Mouse (Mus musculus): ENCODE results near the gene Gprin1. TPM values are rescaled to one million over a fixed set of nuclear protein-coding genes. Genes with fewer than 3 reads are reported as not detected.

The Gprin1 gene
- polyA plus RNA-seq, 1 experiment from 2014 or later = 0.23 TPM

GRCm38 (mm10) chr13:54758045-54758755 is 8.5 kb upstream of the Gprin1 start:
- WGBS (ENCODE audit: insufficient replicate concordance) = under 1% methylated on average over 43 of the region's 43 CpGs
- Histone ChIP-seq H3K27ac (no peak overlapping the region), H3K9me3 (replicated peaks) (no peaks in the 10 kb centered on the region), H3K4me1 (peaks cover 13% of the 10 kb centered on the region), H3K4me2 (peak overlapping the region; percentile 54), H3K27me3 (replicated peaks) (peaks cover 95% of the 10 kb centered on the region), H3K9ac (no peak overlapping the region), H3K4me3 (peak overlapping the region; percentile 45), H3K36me3 (no peaks in the 10 kb centered on the region)
- ATAC-seq = peak; percentile 61

GRCm38 (mm10) chr13:54757093-54757830 is 7.6 kb upstream of the Gprin1 start:
- ATAC-seq = no peak
- Histone ChIP-seq H3K27me3 (replicated peaks) (peaks cover 94% of the 10 kb centered on the region), H3K4me2 (peak overlapping the region; percentile 54), H3K36me3 (no peaks in the 10 kb centered on the region), H3K4me3 (no peak overlapping the region), H3K9me3 (replicated peaks) (no peaks in the 10 kb centered on the region), H3K4me1 (peaks cover 13% of the 10 kb centered on the region), H3K9ac (no peak overlapping the region), H3K27ac (no peak overlapping the region)
- WGBS (ENCODE audit: insufficient replicate concordance) = 47% methylated on average over 10 of the region's 10 CpGs

DNA sequence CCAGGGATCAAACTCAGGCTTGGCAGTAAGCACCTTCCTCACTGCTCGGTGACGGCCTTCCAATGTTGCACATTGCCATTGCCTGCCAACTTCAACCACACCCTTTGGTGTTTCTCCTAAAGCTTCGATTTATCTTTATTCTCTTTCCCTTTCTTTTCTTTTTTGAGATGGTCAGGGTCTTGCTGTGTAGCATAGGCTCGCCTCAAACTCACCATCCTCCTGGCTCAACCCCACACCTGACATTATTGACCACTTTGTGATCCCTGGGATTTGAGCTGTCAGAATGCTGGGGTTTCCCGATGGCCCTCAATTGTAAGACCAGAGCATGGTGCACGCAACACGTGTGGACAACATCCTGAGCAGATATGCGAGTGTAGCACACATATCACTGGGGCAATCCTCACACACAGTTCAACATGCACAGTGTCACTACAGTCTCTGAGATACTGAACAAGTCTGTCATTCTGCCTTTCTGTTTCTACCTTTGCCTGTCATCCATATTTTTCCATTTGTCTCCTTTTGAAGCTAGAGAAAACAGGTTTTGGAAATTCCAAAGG is 6.6 kb upstream of the Gprin1 start:
- peaks cover 95% of the 10 kb centered on the region for H3K27me3 ChIP-seq (replicated peaks)
- ATAC-seq = no peak

GRCm38 (mm10) chr13:54755201-54755830 is 5.6 kb upstream of the Gprin1 start:
- 15% methylated on average over 9 of the region's 9 CpGs for WGBS (ENCODE audit: insufficient replicate concordance)
- no peaks in the 10 kb centered on the region for H3K36me3 ChIP-seq
- peaks cover 13% of the 10 kb centered on the region for H3K4me1 ChIP-seq
- H3K9me3 ChIP-seq (replicated peaks) = no peaks in the 10 kb centered on the region
- ATAC-seq = no peak
- H3K27me3 ChIP-seq (replicated peaks) = peaks cover 95% of the 10 kb centered on the region
- H3K27ac ChIP-seq = no peak overlapping the region
- no peak overlapping the region for H3K4me3 ChIP-seq
- no peak overlapping the region for H3K4me2 ChIP-seq
- H3K9ac ChIP-seq = no peak overlapping the region

More for the DNA sequence above, 6.6 kb upstream of the Gprin1 start:
- H3K9me3 ChIP-seq (replicated peaks) = no peaks in the 10 kb centered on the region
- no peak overlapping the region for H3K27ac ChIP-seq
- no peak overlapping the region for H3K4me2 ChIP-seq
- H3K9ac ChIP-seq = no peak overlapping the region
- H3K4me3 ChIP-seq = no peak overlapping the region
- H3K36me3 ChIP-seq = no peaks in the 10 kb centered on the region
- 63% methylated on average over 8 of the region's 8 CpGs for WGBS (ENCODE audit: insufficient replicate concordance)
- peaks cover 13% of the 10 kb centered on the region for H3K4me1 ChIP-seq

DNA sequence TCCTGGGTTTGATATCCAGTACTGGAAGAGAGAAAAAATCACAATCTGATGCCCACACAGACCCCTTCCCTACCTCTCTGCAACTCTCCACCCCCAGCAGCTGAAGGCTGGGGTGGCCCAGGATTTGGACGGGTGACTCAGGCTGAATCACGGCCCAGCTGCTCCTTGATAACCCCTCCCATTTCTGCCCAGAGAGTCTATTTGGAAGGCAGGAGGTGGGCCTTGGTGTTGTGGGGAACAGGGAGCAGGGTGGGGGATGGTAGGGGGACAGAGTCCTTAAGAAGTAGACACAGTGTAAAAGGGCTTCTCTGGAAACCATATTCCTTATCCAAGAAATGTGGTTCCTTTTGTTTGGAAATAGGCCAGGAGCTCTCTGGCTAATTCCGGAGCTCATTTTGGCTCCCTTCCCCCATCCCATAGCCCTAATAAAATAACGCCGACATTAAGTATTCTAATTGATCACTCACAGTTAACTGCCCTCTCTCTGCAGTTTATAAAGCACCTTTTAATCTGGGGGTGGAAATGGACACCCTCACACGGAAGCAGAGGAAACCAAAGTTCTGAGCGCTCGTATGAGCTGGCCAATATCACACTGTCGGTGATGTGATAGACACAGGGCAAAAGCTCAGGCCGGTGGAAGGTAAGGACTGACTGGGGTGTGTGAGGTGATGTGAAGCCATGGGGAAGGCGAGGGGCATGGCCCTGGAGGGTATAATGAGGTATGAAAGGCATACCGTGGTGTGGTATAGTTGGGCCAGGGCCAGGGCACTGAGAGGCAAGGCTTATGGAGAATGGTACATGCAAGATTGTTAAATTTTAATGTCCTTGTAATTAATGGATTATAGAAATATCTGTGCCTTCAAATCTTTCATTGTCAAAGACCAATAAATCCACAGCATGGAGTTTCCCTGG is 4.8 kb upstream of the Gprin1 start:
- ATAC-seq = no peak
- Histone ChIP-seq H3K4me1 (peaks cover 21% of the 10 kb centered on the region), H3K4me3 (no peak overlapping the region), H3K9ac (no peak overlapping the region), H3K4me2 (no peak overlapping the region), H3K27me3 (replicated peaks) (peaks cover 95% of the 10 kb centered on the region), H3K36me3 (no peaks in the 10 kb centered on the region), H3K27ac (no peak overlapping the region), H3K9me3 (replicated peaks) (no peaks in the 10 kb centered on the region)
- 34% methylated on average over 12 of the region's 12 CpGs for whole genome bisulfite sequencing (ENCODE audit: insufficient replicate concordance)

- peaks cover 24% of the 10 kb centered on the region for H3K4me1 ChIP-seq
- H3K4me3 ChIP-seq = no peak overlapping the region
- ATAC-seq = no peak
- H3K27me3 ChIP-seq (replicated peaks) = peaks cover 95% of the 10 kb centered on the region
- WGBS (ENCODE audit: insufficient replicate concordance) = 54% methylated on average over 6 of the region's 6 CpGs
- H3K9ac ChIP-seq = no peak overlapping the region
- no peak overlapping the region for H3K4me2 ChIP-seq
- H3K36me3 ChIP-seq = no peaks in the 10 kb centered on the region
- H3K27ac ChIP-seq = no peak overlapping the region
- no peaks in the 10 kb centered on the region for H3K9me3 ChIP-seq (replicated peaks)
Observed at GRCm38 (mm10) chr13:54753733-54754132, 4.1 kb upstream of the Gprin1 start.

DNA sequence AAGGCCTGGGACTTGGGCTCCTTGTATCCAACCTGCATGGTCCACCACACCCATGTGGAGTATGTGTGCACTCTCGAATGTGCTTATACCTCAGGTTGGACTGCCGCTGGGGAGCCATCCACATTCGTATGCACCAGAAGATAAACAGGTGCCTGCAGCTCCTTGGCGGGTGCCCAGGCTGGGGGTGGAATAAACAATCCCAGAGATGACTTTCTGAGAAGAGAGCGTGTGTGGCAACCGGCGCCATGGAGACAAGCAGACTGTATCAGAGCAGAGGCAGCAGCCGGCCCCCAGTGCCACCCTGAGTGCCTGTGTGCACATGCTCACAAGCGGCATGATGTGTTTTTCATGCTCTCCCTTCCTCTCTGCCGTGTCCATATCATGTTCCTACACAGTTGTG is 3.0 kb upstream of the Gprin1 start:
- H3K36me3 ChIP-seq = no peaks in the 10 kb centered on the region
- no peak overlapping the region for H3K4me3 ChIP-seq
- H3K27ac ChIP-seq = no peak overlapping the region
- no peak for ATAC-seq
- H3K4me1 ChIP-seq = peaks cover 14% of the 10 kb centered on the region
- no peak overlapping the region for H3K4me2 ChIP-seq
- H3K27me3 ChIP-seq (replicated peaks) = peaks cover 95% of the 10 kb centered on the region
- H3K9ac ChIP-seq = no peak overlapping the region
- no peaks in the 10 kb centered on the region for H3K9me3 ChIP-seq (replicated peaks)
- 58% methylated on average over 10 of the region's 10 CpGs for WGBS (ENCODE audit: insufficient replicate concordance)

DNA sequence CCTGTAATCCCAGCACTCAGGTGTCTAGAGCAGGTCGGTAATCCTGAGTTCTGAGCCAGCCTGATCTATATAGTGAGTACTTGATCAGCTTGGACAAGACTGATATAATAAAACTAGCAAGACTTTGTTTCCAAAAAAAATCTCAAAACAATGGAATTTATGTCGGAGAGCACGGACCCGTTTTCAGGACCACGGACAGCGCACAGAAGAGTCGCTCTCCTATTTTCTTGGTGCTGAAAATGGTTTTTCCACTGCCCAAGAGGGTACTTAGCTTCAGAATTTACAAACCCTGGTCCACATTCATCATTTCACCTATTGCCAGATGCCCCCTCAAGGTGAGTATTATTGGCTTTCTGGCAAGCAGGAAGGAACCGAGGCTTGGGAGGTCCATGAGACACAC is 1.0 kb upstream of the Gprin1 start:
- Histone ChIP-seq H3K36me3 (no peaks in the 10 kb centered on the region), H3K27me3 (replicated peaks) (peaks cover 92% of the 10 kb centered on the region), H3K27ac (no peak overlapping the region), H3K9ac (no peak overlapping the region), H3K4me2 (no peak overlapping the region), H3K4me1 (peaks cover 12% of the 10 kb centered on the region), H3K4me3 (no peak overlapping the region), H3K9me3 (replicated peaks) (no peaks in the 10 kb centered on the region)
- ATAC-seq = no peak
- 4% methylated on average over 8 of the region's 8 CpGs for WGBS (ENCODE audit: insufficient replicate concordance)

DNA sequence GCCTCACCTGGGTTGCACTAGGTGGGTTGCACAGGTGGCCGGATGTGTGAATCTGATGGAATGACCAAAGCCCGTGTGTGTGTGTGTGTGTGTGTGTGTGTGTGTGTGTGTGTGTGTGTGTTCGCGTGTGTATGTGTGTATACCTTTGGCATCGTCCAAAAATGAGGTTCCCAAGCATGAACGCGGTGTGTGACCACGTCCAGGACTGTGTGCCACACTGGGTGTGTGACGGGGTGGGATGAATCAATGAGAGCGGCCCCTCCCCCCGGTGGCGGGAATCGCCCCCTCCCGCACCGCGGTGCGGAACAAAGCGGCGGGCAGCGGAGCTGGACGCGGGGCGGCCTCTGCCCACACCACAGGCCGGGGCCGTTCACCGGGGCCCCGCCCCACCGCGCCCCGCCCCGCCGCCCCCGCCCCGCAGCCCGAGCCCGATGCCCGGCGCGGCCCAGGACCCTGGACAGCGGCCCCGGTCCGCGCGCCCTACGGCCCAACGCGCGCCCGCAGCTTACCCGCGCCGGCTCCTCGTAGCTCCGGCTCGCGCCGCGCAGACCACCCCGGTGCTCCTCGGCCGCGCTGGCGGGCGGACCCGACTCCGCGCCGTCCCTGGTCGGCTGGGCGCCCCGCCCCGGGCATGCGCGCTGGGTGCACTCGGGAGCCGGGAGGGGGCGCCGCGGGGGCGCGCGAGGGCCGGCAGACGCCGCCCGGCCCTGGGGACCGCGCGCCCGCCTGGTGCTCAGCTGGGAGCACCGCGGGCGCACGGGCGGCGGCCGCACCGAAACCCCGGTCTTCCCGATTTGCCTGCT is 412 bp downstream of the Gprin1 start:
- ATAC-seq = peak; percentile 35; the same call in 1 of the 2 replicates
- 3% methylated on average over 59 of the region's 100 CpGs for WGBS (ENCODE audit: insufficient replicate concordance)
- Histone ChIP-seq H3K4me3 (peak overlapping the region; percentile 58), H3K9ac (no peak overlapping the region), H3K27ac (no peak overlapping the region), H3K4me1 (peaks cover 12% of the 10 kb centered on the region), H3K9me3 (replicated peaks) (no peaks in the 10 kb centered on the region), H3K36me3 (no peaks in the 10 kb centered on the region), H3K27me3 (replicated peaks) (peaks cover 93% of the 10 kb centered on the region), H3K4me2 (peak overlapping the region; percentile 70)

DNA sequence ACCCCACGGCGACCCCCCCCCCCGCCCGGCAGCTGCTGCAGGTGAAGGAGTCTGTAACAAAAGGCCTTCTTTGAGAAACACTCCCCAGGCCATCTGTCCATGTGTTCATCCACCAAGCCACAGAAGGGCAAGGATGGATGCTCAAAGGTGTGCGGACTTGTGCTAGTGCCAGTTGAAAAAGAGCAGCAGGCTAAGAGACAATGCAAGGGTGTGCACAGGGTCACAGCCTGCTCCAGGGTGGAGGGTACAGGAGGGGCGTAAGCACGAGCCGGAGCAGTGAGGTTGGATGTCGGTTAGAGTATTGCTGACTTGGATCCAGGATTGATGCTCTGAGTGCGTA is 983 bp downstream of the Gprin1 start:
- no peak overlapping the region for H3K9ac ChIP-seq
- H3K27me3 ChIP-seq (replicated peaks) = peaks cover 88% of the 10 kb centered on the region
- H3K4me3 ChIP-seq = peak overlapping the region; percentile 58; the same call in 1 of the 2 replicates
- 50% methylated on average over 10 of the region's 10 CpGs for WGBS (ENCODE audit: insufficient replicate concordance)
- peak overlapping the region; percentile 70; the same call in 1 of the 2 replicates for H3K4me2 ChIP-seq
- ATAC-seq = 0 out of 2 replicates have a peak, but pooled peaks have one; percentile 5
- H3K9me3 ChIP-seq (replicated peaks) = no peaks in the 10 kb centered on the region
- no peaks in the 10 kb centered on the region for H3K36me3 ChIP-seq
- peaks cover 12% of the 10 kb centered on the region for H3K4me1 ChIP-seq
- no peak overlapping the region for H3K27ac ChIP-seq

DNA sequence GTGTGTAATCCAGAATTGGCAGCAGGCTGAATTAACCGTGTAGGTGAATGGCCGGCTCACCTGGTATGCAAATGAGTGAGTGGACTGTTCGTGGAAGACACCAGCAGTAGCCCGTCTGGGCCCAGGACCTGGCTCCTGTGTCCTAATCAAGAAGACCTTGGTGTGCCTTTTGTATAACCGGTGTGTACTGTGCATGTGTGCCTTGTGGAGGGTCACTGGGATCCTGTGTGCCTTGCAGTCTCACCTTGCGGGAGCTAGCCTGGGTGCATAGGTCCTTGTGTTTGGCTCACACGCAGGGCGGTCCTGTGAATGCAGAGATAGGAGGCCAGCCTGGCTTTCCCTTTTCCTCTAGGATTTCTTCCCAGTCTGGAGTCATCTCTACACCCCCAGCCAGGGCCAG is 1.5 kb downstream of the Gprin1 start:
- WGBS (ENCODE audit: insufficient replicate concordance) = 70% methylated on average over 8 of the region's 8 CpGs
- no peaks in the 10 kb centered on the region for H3K36me3 ChIP-seq

More for the DNA sequence above, 1.5 kb downstream of the Gprin1 start:
- H3K27me3 ChIP-seq (replicated peaks) = peaks cover 84% of the 10 kb centered on the region
- peaks cover 12% of the 10 kb centered on the region for H3K4me1 ChIP-seq
- no peaks in the 10 kb centered on the region for H3K9me3 ChIP-seq (replicated peaks)
- no peak overlapping the region for H3K9ac ChIP-seq
- no peak overlapping the region for H3K27ac ChIP-seq
- H3K4me2 ChIP-seq = no peak overlapping the region
- H3K4me3 ChIP-seq = no peak overlapping the region
- no peak for ATAC-seq

Data from liver, embryonic 12.5 days (tissue).